Mouse (Mus musculus) retina, postnatal 7 days (tissue): ENCODE results near the gene Klk14.

ENCODE experiments used
- DNase-seq: peaks from one replicate; pipeline ENCODE4 v3.0.0-alpha.2; 2012; ENCODE audit warnings: low read depth, low spot score

The Klk14 gene

DNA sequence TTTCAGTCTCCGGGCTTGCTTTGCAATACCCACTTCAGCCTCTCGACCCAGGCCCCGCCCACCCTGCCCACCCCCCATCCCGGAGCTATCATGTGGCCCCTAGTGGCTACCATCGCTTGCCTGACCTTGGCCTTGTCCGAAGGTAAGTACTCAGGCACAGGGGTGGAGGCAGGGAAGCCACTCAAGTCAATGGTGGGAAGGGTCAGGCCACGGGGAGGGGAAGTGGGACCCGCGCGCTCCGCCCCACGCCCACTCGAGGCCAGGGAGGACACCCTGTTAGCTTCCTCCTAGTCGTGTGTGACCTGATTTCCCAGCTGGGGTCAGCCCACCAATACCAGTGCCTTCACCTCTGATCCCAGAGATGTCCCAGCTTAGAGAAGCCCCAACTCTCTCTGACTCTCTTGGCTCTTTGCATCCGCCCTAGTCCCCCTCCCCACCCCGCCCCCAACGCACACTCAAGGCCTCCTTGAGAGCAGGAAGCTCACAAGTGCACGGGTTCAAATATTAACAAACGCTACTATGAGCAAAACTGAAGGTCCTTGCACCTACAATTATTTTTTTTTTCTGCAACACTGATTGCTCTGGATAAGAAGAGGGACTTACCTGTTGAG is 23.6 kb downstream of the Klk14 start:
- no peak for DNase-seq
